Mouse (Mus musculus): ENCODE measurements around the gene Pax5. TPM values are rescaled to one million over a fixed set of nuclear protein-coding genes. Genes with fewer than 3 reads are reported as not detected.
A peak's percentile ranks its signal among the peaks of the same experiment; 100 is the strongest.

The Pax5 gene
- polyA plus RNA-seq, 1 experiment from 2014 or later = not detected

DNA sequence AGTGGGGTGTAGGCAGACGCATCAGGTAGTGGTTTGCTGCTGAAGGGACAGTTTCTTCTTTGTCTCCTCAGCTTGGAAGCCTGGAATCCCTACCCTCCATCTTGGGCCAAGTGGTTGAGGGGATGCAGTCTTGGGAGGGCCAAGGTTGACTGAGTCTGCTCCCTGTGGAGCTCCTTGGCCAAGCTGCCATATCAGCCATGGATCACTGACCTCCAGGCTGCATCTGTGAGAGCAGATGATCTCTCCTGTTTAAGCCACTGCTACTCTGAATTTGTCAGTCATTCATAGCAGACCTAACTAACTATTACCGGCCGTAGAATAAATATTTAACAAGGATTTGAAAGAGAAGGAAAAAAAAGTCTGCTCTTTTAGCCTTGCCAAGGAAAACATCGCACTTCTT, 196.3 kb downstream of the Pax5 start:
- no peak overlapping the region for H3K4me3 ChIP-seq (ENCODE audit: low read depth, low read length)
- ATAC-seq (replicated peaks; ENCODE audit: low FRiP score) (no peak), DNase-seq (ENCODE audit: low spot score) (no peak)
- H3K27me3 ChIP-seq (replicated peaks; ENCODE audit: control insufficient read depth, insufficient read depth, low read length) = no peaks in the 10 kb centered on the region; the same call in 1 of the 2 replicates
- H3K9me3 ChIP-seq (ENCODE audit: control insufficient read depth, low read length) = no peaks in the 10 kb centered on the region
- no peaks in the 10 kb centered on the region for H3K36me3 ChIP-seq (ENCODE audit: control insufficient read depth, insufficient read depth, low read length)
- H3K9ac ChIP-seq (ENCODE audit: low read depth, low read length) = no peak overlapping the region
- no peaks in the 10 kb centered on the region for H3K4me1 ChIP-seq (replicated peaks; ENCODE audit: control insufficient read depth, insufficient read depth, low read length)
- H3K4me2 ChIP-seq = no peak overlapping the region
- WGBS = 84% methylated on average over 4 of the region's 4 CpGs
- no peak overlapping the region for H3K27ac ChIP-seq (ENCODE audit: low read depth, low read length)

DNA sequence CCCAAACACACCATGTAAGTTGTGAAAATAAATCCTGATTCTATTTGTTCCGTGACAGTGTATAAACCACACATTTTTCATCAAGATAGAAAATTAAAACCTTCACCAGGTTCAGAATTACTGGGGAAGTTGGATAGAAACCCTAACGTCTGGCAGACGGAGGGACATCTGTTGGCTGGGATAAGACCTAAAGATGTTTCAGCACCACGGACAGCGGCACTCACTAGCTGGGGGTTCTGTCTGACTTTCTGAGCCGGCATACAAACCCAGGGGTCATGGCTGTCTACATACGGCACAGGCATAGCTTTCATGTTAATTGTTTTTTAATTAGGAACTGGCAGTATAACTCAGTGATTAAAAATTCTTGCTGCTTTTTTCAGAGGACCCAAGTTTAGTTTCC, 198.6 kb downstream of the Pax5 start:
- ATAC-seq (replicated peaks; ENCODE audit: low FRiP score) = no peak
- 16% methylated on average over 7 of the region's 7 CpGs for WGBS
- Histone ChIP-seq H3K9me3 (ENCODE audit: control insufficient read depth, low read length) (no peaks in the 10 kb centered on the region), H3K36me3 (ENCODE audit: control insufficient read depth, insufficient read depth, low read length) (no peaks in the 10 kb centered on the region), H3K27me3 (replicated peaks; ENCODE audit: control insufficient read depth, insufficient read depth, low read length) (no peaks in the 10 kb centered on the region; the same call in 1 of the 2 replicates), H3K4me1 (replicated peaks; ENCODE audit: control insufficient read depth, insufficient read depth, low read length) (no peaks in the 10 kb centered on the region), H3K9ac (ENCODE audit: low read depth, low read length) (no peak overlapping the region), H3K4me2 (no peak overlapping the region), H3K4me3 (ENCODE audit: low read depth, low read length) (no peak overlapping the region), H3K27ac (ENCODE audit: low read depth, low read length) (no peak overlapping the region)
- DNase-seq (ENCODE audit: low spot score) = peak; percentile 59

DNA sequence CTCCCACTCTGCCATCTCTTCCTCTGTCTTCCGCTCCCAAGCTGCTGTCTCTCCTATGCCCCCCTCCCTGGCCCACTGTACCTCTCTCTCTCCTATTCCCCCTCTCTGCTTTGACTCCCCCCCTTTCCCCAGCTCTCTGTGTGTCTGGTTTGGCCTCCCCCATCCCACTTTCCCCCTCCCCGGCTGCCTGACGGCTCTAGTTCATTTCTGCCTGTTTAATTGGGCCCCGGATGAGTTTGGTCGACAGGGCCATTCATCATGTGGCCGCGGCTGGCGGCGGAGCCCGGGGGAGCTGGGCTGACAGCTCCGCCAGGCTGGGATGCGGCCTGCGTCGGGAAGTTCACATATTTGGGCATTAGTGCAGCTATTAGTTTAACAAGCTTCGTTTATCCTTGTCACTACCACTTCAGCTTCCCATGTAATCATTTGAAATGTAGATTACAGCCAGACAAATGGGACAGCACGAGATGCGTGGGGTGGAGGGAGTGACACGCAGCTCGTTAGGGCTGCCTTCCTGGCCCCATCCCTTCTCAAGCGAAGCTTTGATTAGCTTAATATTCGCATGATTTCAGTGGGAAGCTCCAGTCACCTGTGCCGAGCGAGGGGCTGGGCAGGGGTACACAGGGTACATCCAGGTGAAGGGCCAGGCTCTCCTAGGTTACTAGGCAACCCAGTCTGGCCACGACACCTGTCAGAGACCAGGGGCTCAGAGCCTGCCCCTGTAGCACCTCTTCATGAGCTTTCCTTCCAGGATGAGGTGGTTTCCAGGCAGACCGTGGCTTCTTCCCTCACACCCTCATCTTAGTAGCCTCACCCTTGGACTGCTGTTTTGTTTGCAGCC, 201.7 kb downstream of the Pax5 start:
- H3K27ac ChIP-seq (ENCODE audit: low read depth, low read length) = no peak overlapping the region
- H3K4me2 ChIP-seq = no peak overlapping the region; the same call in 1 of the 2 replicates
- H3K27me3 ChIP-seq (replicated peaks; ENCODE audit: control insufficient read depth, insufficient read depth, low read length) = no peaks in the 10 kb centered on the region; the same call in 1 of the 2 replicates
- no peaks in the 10 kb centered on the region for H3K4me1 ChIP-seq (replicated peaks; ENCODE audit: control insufficient read depth, insufficient read depth, low read length)
- H3K4me3 ChIP-seq (ENCODE audit: low read depth, low read length) = no peak overlapping the region
- ATAC-seq (replicated peaks; ENCODE audit: low FRiP score) = no peak
- WGBS = 34% methylated on average over 25 of the region's 25 CpGs
- no peaks in the 10 kb centered on the region for H3K36me3 ChIP-seq (ENCODE audit: control insufficient read depth, insufficient read depth, low read length)
- H3K9me3 ChIP-seq (ENCODE audit: control insufficient read depth, low read length) = no peaks in the 10 kb centered on the region
- no peak for DNase-seq (ENCODE audit: low spot score)
- no peak overlapping the region for H3K9ac ChIP-seq (ENCODE audit: low read depth, low read length)

DNA sequence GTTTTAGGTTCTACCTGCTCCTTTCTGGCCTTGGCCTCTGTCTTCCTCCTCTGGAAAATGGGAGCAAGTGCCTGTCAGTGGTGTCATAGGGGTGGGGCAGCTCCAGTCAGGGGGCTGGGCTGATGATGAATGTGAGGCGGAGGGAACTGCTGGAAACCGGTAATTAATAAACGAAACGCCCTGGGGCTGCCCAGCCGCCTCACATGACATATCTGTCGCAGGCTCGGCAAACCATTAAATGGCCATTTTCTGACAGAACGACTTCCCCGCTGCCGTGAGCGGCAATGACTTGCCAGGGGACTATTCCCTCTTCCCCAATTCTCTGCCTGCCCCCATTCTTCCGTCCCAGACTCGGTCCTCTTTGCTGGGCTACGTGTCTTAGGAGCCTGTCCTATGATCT, 202.4 kb downstream of the Pax5 start:
- no peak for DNase-seq (ENCODE audit: low spot score)
- Histone ChIP-seq H3K4me2 (no peak overlapping the region; the same call in 1 of the 2 replicates), H3K27ac (ENCODE audit: low read depth, low read length) (no peak overlapping the region)

DNA sequence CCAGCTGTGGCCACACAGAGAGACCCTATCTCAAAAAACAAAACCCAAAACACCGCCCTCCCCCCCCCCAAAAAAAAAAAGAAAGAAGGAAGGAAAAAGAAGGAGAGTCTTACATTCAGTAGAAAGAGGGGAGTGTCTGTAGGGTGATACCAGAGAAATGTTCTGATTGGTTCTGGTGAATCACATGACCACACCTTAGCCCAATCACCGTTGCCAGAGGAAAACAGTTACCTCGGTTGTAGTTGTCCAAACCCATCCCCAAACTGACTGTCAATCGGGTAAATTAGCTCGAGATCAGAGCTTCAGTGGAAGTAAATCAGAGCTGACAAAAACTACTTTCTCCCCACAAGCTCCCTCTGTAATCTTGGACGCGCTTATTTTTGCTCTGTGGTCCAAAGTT, 205.3 kb downstream of the Pax5 start:
- H3K9ac ChIP-seq (ENCODE audit: low read depth, low read length) = no peak overlapping the region
- no peak overlapping the region for H3K4me2 ChIP-seq
- H3K9me3 ChIP-seq (ENCODE audit: control insufficient read depth, low read length) = no peaks in the 10 kb centered on the region
- no peaks in the 10 kb centered on the region for H3K36me3 ChIP-seq (ENCODE audit: control insufficient read depth, insufficient read depth, low read length)
- no peak for ATAC-seq (replicated peaks; ENCODE audit: low FRiP score)
- no peaks in the 10 kb centered on the region; the same call in 1 of the 2 replicates for H3K27me3 ChIP-seq (replicated peaks; ENCODE audit: control insufficient read depth, insufficient read depth, low read length)
- WGBS = 69% methylated on average over 7 of the region's 7 CpGs
- no peak overlapping the region for H3K27ac ChIP-seq (ENCODE audit: low read depth, low read length)
- no peak for DNase-seq (ENCODE audit: low spot score)
- no peak overlapping the region for H3K4me3 ChIP-seq (ENCODE audit: low read depth, low read length)
- no peaks in the 10 kb centered on the region for H3K4me1 ChIP-seq (replicated peaks; ENCODE audit: control insufficient read depth, insufficient read depth, low read length)

More for the DNA sequence above, 202.4 kb downstream of the Pax5 start:
- WGBS = 50% methylated on average over 14 of the region's 14 CpGs
- no peak for ATAC-seq (replicated peaks; ENCODE audit: low FRiP score)
- Histone ChIP-seq H3K27me3 (replicated peaks; ENCODE audit: control insufficient read depth, insufficient read depth, low read length) (no peaks in the 10 kb centered on the region; the same call in 1 of the 2 replicates), H3K4me3 (ENCODE audit: low read depth, low read length) (no peak overlapping the region), H3K4me1 (replicated peaks; ENCODE audit: control insufficient read depth, insufficient read depth, low read length) (no peaks in the 10 kb centered on the region), H3K9ac (ENCODE audit: low read depth, low read length) (no peak overlapping the region), H3K9me3 (ENCODE audit: control insufficient read depth, low read length) (no peaks in the 10 kb centered on the region), H3K36me3 (ENCODE audit: control insufficient read depth, insufficient read depth, low read length) (no peaks in the 10 kb centered on the region)

DNA sequence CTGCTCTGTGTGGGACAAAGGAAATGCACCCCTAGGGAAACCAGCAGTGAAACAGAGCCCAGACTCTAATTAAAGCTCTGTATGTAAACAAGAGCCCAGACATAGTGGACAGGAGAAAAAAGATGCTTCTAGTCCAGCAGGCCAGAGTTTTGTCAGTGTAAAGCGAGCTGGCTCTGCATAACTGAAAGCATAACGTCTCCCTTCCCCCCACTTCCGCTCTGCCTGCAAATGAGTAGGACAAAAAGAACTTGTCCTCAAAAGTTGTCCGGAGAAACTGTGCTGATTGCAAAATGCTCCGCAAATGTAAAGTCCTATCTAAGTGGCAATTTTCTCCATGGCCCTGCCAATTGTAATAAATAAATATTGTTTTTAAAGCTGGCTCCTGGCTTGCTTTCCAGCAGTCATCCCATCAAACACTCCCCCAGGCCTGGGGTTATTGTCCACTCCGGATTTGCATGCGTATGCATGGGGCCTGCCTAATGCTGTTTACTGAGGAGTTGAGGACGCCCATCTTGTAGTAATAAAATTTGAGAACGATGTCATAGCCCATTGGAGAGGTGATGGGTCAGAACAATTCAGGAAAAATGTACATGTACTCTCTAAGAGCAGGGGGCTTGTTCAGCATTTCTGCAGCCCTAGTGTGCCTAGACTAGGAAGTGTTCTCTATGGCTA, 208.0 kb downstream of the Pax5 start:
- 64% methylated on average over 9 of the region's 9 CpGs for WGBS
- ATAC-seq (replicated peaks; ENCODE audit: low FRiP score) (no peak), DNase-seq (ENCODE audit: low spot score) (no peak)
- H3K4me3 ChIP-seq (ENCODE audit: low read depth, low read length) = no peak overlapping the region
- H3K9ac ChIP-seq (ENCODE audit: low read depth, low read length) = no peak overlapping the region
- no peaks in the 10 kb centered on the region for H3K27me3 ChIP-seq (replicated peaks; ENCODE audit: control insufficient read depth, insufficient read depth, low read length)
- H3K4me1 ChIP-seq (replicated peaks; ENCODE audit: control insufficient read depth, insufficient read depth, low read length) = no peaks in the 10 kb centered on the region
- no peaks in the 10 kb centered on the region for H3K9me3 ChIP-seq (ENCODE audit: control insufficient read depth, low read length)
- H3K4me2 ChIP-seq = no peak overlapping the region
- no peaks in the 10 kb centered on the region for H3K36me3 ChIP-seq (ENCODE audit: control insufficient read depth, insufficient read depth, low read length)
- H3K27ac ChIP-seq (ENCODE audit: low read depth, low read length) = no peak overlapping the region

DNA sequence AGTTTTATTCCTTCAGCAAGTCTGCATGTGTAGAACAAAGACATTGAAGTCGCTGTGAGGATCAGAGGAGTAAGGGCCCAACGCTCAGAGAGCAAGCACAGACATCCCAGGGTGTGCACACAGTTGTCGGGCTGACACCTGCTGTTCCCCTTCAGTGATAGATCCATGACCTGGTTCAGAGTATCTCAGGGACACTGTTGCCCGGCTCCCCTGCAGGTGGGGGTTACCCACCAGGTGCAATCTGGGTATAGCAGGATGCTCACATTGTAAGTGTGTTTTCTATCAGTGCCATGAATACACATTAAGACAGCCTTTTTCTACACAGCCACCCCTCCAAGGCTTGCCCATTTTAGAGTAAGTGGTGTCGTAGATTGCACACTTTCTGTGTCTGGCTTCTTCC, 212.1 kb downstream of the Pax5 start:
- H3K9me3 ChIP-seq (ENCODE audit: control insufficient read depth, low read length) = no peaks in the 10 kb centered on the region
- H3K4me1 ChIP-seq (replicated peaks; ENCODE audit: control insufficient read depth, insufficient read depth, low read length) = no peaks in the 10 kb centered on the region
- H3K4me2 ChIP-seq = no peak overlapping the region
- H3K36me3 ChIP-seq (ENCODE audit: control insufficient read depth, insufficient read depth, low read length) = no peaks in the 10 kb centered on the region
- no peaks in the 10 kb centered on the region for H3K27me3 ChIP-seq (replicated peaks; ENCODE audit: control insufficient read depth, insufficient read depth, low read length)
- WGBS = 70% methylated on average over 5 of the region's 5 CpGs
- DNase-seq (ENCODE audit: low spot score) = no peak
- H3K9ac ChIP-seq (ENCODE audit: low read depth, low read length) = no peak overlapping the region
- no peak overlapping the region for H3K4me3 ChIP-seq (ENCODE audit: low read depth, low read length)
- H3K27ac ChIP-seq (ENCODE audit: low read depth, low read length) = no peak overlapping the region
- ATAC-seq (replicated peaks; ENCODE audit: low FRiP score) = no peak

DNA sequence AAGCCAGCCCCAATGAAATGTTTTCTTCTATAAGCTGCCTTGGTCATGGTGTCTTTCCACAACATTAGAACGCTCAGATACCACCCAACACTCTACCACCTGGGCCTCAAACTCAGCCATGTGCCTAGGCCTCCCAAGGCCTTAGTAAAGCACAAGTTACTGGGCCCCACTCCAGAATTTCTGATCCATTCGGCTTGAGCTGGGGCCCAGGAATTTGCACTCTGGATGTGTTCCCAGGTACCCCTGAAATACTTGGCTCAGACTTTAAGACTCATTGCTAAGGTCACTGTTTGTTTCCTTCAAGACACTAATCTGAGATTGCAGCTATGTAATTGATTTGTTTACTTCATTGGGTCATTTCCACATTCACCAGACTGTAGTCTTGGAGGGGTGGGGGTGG, 214.5 kb downstream of the Pax5 start:
- Histone ChIP-seq H3K4me2 (no peak overlapping the region), H3K36me3 (ENCODE audit: control insufficient read depth, insufficient read depth, low read length) (no peaks in the 10 kb centered on the region), H3K4me1 (replicated peaks; ENCODE audit: control insufficient read depth, insufficient read depth, low read length) (no peaks in the 10 kb centered on the region), H3K4me3 (ENCODE audit: low read depth, low read length) (no peak overlapping the region), H3K27ac (ENCODE audit: low read depth, low read length) (no peak overlapping the region), H3K9me3 (ENCODE audit: control insufficient read depth, low read length) (no peaks in the 10 kb centered on the region), H3K27me3 (replicated peaks; ENCODE audit: control insufficient read depth, insufficient read depth, low read length) (no peaks in the 10 kb centered on the region), H3K9ac (ENCODE audit: low read depth, low read length) (no peak overlapping the region)
- 83% methylated on average over 2 of the region's 2 CpGs for WGBS
- no peak for ATAC-seq (replicated peaks; ENCODE audit: low FRiP score)
- DNase-seq (ENCODE audit: low spot score) = no peak
